Mouse (Mus musculus) limb, embryonic 14.5 days (tissue): ENCODE data around the gene B3gnt8. TPM values are rescaled to one million over a fixed set of nuclear protein-coding genes. Genes with fewer than 3 reads are reported as not detected.
A peak's percentile ranks its signal among the peaks of the same experiment; 100 is the strongest.

ENCODE experiments used
- ATAC-seq: fragments of 200-750 bp; cut with Nextera tagmentation; 2 replicates; pipeline ENCODE4 v1.8.0; 2017; ENCODE audit warnings: low read depth, moderate number of reproducible peaks, moderate TSS enrichment; ENCODE audit not compliant: low FRiP score
- DNase-seq: peaks from one replicate; pipeline ENCODE4 v3.0.0-alpha.2; 2015; ENCODE audit warnings: low spot score
- H3K27ac ChIP-seq: fragments of 300-500 bp; sonication (generic); replicated peaks from 2 replicates; pipeline ENCODE4 v1.5.1; 2014; ENCODE audit warnings: low read depth, mild to moderate bottlenecking, low read length, moderate library complexity, mixed read lengths
- H3K27me3 ChIP-seq: fragments of 300-500 bp; sonication (generic); 2 replicates; pipeline ENCODE4 v1.6.1; 2014; ENCODE audit warnings: low read length, mixed read lengths; ENCODE audit not compliant: control insufficient read depth, insufficient read depth
- H3K36me3 ChIP-seq: fragments of 300-500 bp; sonication (generic); 2 replicates; pipeline ENCODE4 v1.6.1; 2014; ENCODE audit warnings: mild to moderate bottlenecking, low read length, moderate library complexity, mixed read lengths; ENCODE audit not compliant: control insufficient read depth, insufficient read depth
- H3K4me1 ChIP-seq: fragments of 300-500 bp; sonication (generic); 2 replicates; pipeline ENCODE4 v1.6.1; 2014; ENCODE audit warnings: antibody characterized with exemption, low read length, mixed read lengths; ENCODE audit not compliant: control insufficient read depth, insufficient read depth
- H3K4me2 ChIP-seq: fragments of 300-500 bp; sonication (generic); replicated peaks from 2 replicates; pipeline ENCODE4 v1.6.1; 2014; ENCODE audit warnings: low read depth, mild to moderate bottlenecking, low read length, moderate library complexity; ENCODE audit not compliant: severe bottlenecking
- H3K4me3 ChIP-seq: fragments of 300-500 bp; sonication (generic); replicated peaks from 2 replicates; pipeline ENCODE4 v1.5.1; 2014; ENCODE audit warnings: low read length
- H3K9ac ChIP-seq: fragments of 300-500 bp; sonication (generic); 2 replicates; pipeline ENCODE4 v1.6.1; 2014; ENCODE audit warnings: mild to moderate bottlenecking, low read depth, low read length, moderate library complexity; ENCODE audit not compliant: severe bottlenecking
- H3K9me3 ChIP-seq: fragments of 300-500 bp; sonication (generic); 2 replicates; pipeline ENCODE4 v1.6.1; 2016; ENCODE audit warnings: low read length; ENCODE audit not compliant: control insufficient read depth
- POLR2A ChIP-seq: fragments of 200-500 bp; IDR thresholded peaks from 2 replicates; pipeline ENCODE4 v1.8.0; 2012; ENCODE audit warnings: inconsistent platforms, mild to moderate bottlenecking, moderate library complexity, borderline replicate concordance; ENCODE audit not compliant: insufficient read depth, insufficient read length; ENCODE audit errors: extremely low read depth
- WGBS: fragments of 180-500 bp; shearing (Covaris S2); extraction: QIAGEN DNeasy Blood & Tissue Kit; methylation state at CpG from one replicate; pipeline ENCODE4 v1.1.7; 2014; 5-methylcytosine and 5-hydroxymethylcytosine counted together
- polyA plus RNA-seq, 2 experiments: library from polyadenylated mRNA; depleted of rRNA in 1 of 2; stranded (reverse) in 1 of 2; unstranded in 1 of 2; fragments of >200 nt; fragmentation: Nextera tagmentation in 1 of 2; extraction: Ambion mirVana in 1 of 2; gene quantifications; 2 replicates each; pipeline versions ENCODE4 v1.2.1 to v1.2.3; 2012 to 2014

Gene B3gnt8
- polyA plus RNA-seq, 2 experiments: 5.1 to 6.2 TPM

DNA sequence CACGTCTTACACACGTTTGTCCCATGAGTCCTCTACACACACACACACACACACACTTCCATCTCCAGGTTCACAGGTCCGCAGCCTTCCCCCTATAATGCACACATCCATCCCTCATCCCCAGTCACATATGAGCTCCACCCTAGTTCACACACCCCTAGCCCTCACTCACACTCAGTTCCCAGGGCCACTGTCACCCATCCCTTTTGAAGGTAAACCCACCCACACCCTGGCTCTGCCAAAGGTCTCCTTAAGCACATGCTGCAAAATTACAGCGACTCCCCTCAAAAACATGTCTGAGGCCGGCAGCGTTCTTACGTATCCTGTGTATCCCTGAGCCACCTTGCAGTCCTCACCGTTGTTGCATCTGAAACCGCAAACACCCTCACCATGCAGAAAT is 47.8 kb downstream of the B3gnt8 start:
- 25% methylated on average over 9 of the region's 9 CpGs for whole genome bisulfite sequencing
- Histone ChIP-seq H3K4me1 (peaks cover 3% of the 10 kb centered on the region; the same call in 1 of the 2 replicates), H3K36me3 (0 out of 2 replicates have a peak, but pooled peaks cover 1% of the 10 kb centered on the region), H3K9me3 (no peaks in the 10 kb centered on the region), H3K4me3 (peak overlapping the region; percentile 29; the same call in 1 of the 2 replicates), H3K27ac (no peak overlapping the region), H3K27me3 (peaks cover 25% of the 10 kb centered on the region), H3K4me2 (peak overlapping the region; percentile 58), H3K9ac (peak overlapping the region; percentile 51; the same call in 1 of the 2 replicates)
- ATAC-seq (no peak), DNase-seq (no peak)
- TF ChIP-seq POLR2A: no peak

- peaks cover 25% of the 10 kb centered on the region for H3K27me3 ChIP-seq
- TF ChIP-seq POLR2A: no peak
- no peaks in the 10 kb centered on the region for H3K9me3 ChIP-seq
- ATAC-seq: no peak
- peak within 1 kb of the TSS; percentile 58 for H3K4me2 ChIP-seq
- no peaks in the 10 kb centered on the region for H3K36me3 ChIP-seq
- H3K4me3 ChIP-seq: peak within 1 kb of the TSS; percentile 29
- H3K9ac ChIP-seq: peak within 1 kb of the TSS; percentile 51
- no peak within 1 kb of the TSS for H3K27ac ChIP-seq
- DNase-seq: no peak
- peaks cover 3% of the 10 kb centered on the region; the same call in 1 of the 2 replicates for H3K4me1 ChIP-seq
- WGBS: 3% methylated on average over 29 of the region's 29 CpGs
Measured at GRCm38 (mm10) chr7:25674719-25675300, 48.4 kb downstream of the B3gnt8 start, which contains the start of gene Tmem91. Tmem91 (minus strand) TSS chr7:25675166.

DNA sequence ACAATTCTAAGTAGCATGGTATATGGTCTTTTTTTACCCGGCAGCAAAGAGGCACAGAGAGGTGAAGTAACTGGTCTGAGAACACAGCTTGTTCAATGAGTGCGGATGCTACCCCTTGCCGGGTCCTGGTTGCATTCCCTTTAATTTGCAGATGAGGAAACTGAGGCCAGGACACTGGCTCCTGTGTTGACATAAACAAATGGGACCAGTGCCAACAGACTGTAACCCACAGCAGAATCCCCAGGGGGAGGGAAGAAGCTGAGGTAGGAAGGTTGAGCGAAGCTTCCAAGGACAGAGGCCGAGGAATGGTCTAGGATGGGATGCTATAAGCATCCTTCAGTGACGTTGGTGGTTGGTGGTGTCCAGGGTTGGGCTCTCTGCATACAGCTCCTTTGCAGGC is 49.0 kb downstream of the B3gnt8 start:
- no peak for DNase-seq
- Histone ChIP-seq H3K4me2 (peak overlapping the region; percentile 58; the same call in 1 of the 2 replicates), H3K4me3 (no peak overlapping the region)

GRCm38 (mm10) chr7:25676085-25676781 is 49.8 kb downstream of the B3gnt8 start:
- no peak overlapping the region for H3K4me3 ChIP-seq
- no peak for ATAC-seq
- H3K27me3 ChIP-seq: peaks cover 25% of the 10 kb centered on the region
- peaks cover 11% of the 10 kb centered on the region; the same call in 1 of the 2 replicates for H3K4me1 ChIP-seq
- H3K27ac ChIP-seq: no peak overlapping the region
- no peak overlapping the region for H3K4me2 ChIP-seq
- no peak overlapping the region for H3K9ac ChIP-seq
- no peak for TF ChIP-seq POLR2A
- H3K9me3 ChIP-seq: no peaks in the 10 kb centered on the region
- H3K36me3 ChIP-seq: no peaks in the 10 kb centered on the region
- DNase-seq: peak; percentile 38
- 54% methylated on average over 15 of the region's 15 CpGs for WGBS

More for the DNA sequence above, 49.0 kb downstream of the B3gnt8 start:
- 47% methylated on average over 6 of the region's 6 CpGs for WGBS
- TF ChIP-seq POLR2A: no peak
- peaks cover 25% of the 10 kb centered on the region for H3K27me3 ChIP-seq
- no peak overlapping the region for H3K9ac ChIP-seq
- no peaks in the 10 kb centered on the region for H3K36me3 ChIP-seq
- no peak overlapping the region for H3K27ac ChIP-seq
- no peaks in the 10 kb centered on the region for H3K9me3 ChIP-seq
- no peak for ATAC-seq
- H3K4me1 ChIP-seq: peaks cover 8% of the 10 kb centered on the region; the same call in 1 of the 2 replicates

GRCm38 (mm10) chr7:25677013-25677412 is 50.6 kb downstream of the B3gnt8 start:
- Histone ChIP-seq H3K9me3 (no peaks in the 10 kb centered on the region), H3K9ac (no peak overlapping the region), H3K4me1 (peaks cover 12% of the 10 kb centered on the region; the same call in 1 of the 2 replicates), H3K4me2 (no peak overlapping the region), H3K4me3 (no peak overlapping the region), H3K27ac (no peak overlapping the region), H3K27me3 (peaks cover 25% of the 10 kb centered on the region), H3K36me3 (no peaks in the 10 kb centered on the region)
- DNase-seq (no peak), ATAC-seq (no peak)
- TF ChIP-seq POLR2A: no peak
- 88% methylated on average over 7 of the region's 7 CpGs for WGBS
